Mouse (Mus musculus) left cerebral cortex, adult 11 months (tissue): ENCODE measurements at regions not wholly inside any gene's neighbourhood (a gene's known extent, or its start where the extent isn't known, plus 50 kb on each side); places are given as distances from the start of the nearest gene placed in this dataset.

ENCODE experiments used
- DNase-seq: peaks from one replicate; pipeline ENCODE4 v3.0.0; 2022; ENCODE audit warnings: low spot score

GRCm38 (mm10) chr8:35188531-35188930 is 577.1 kb upstream of the Gm19410 start:
- DNase-seq, result no peak

GRCm38 (mm10) chr8:35189695-35190094 is 575.9 kb upstream of the Gm19410 start:
- DNase-seq, result no peak

- no peak for DNase-seq
Measured at GRCm38 (mm10) chr8:35192515-35192914, 573.1 kb upstream of the Gm19410 start.

- no peak for DNase-seq
Measured at GRCm38 (mm10) chr8:35193771-35194170, 571.8 kb upstream of the Gm19410 start.

GRCm38 (mm10) chr8:35196189-35196588 is 569.4 kb upstream of the Gm19410 start:
- no peak for DNase-seq

GRCm38 (mm10) chr8:35198766-35199165 is 566.8 kb upstream of the Gm19410 start:
- no peak for DNase-seq

- no peak for DNase-seq
Measured at GRCm38 (mm10) chr8:35201416-35201815, 564.2 kb upstream of the Gm19410 start.

GRCm38 (mm10) chr8:35204971-35205370 is 560.6 kb upstream of the Gm19410 start:
- DNase-seq, result no peak

- no peak for DNase-seq
Measured at GRCm38 (mm10) chr8:35205536-35205935, 560.1 kb upstream of the Gm19410 start.

GRCm38 (mm10) chr8:35206271-35206670 is 559.3 kb upstream of the Gm19410 start:
- no peak for DNase-seq

GRCm38 (mm10) chr8:35208357-35208756 is 557.2 kb upstream of the Gm19410 start:
- no peak for DNase-seq

- no peak for DNase-seq
Measured at GRCm38 (mm10) chr8:35211506-35212452, 553.8 kb upstream of the Gm19410 start.

GRCm38 (mm10) chr8:35213515-35213914 is 552.1 kb upstream of the Gm19410 start:
- DNase-seq, result no peak

GRCm38 (mm10) chr8:35217604-35218003 is 548.0 kb upstream of the Gm19410 start:
- DNase-seq, result no peak

- DNase-seq, result no peak
Measured at GRCm38 (mm10) chr8:35218327-35218726, 547.3 kb upstream of the Gm19410 start.

GRCm38 (mm10) chr8:35224053-35224924 is 541.3 kb upstream of the Gm19410 start:
- DNase-seq, result no peak

- no peak for DNase-seq
Measured at GRCm38 (mm10) chr8:35224925-35225244, 540.7 kb upstream of the Gm19410 start.

GRCm38 (mm10) chr8:35227079-35227478 is 538.5 kb upstream of the Gm19410 start:
- DNase-seq, result no peak

- DNase-seq, result no peak
Measured at GRCm38 (mm10) chr8:35228449-35228848, 537.1 kb upstream of the Gm19410 start.

- DNase-seq, result no peak
Measured at GRCm38 (mm10) chr8:35233520-35234186, 531.9 kb upstream of the Gm19410 start.

GRCm38 (mm10) chr8:35234436-35234835 is 531.2 kb upstream of the Gm19410 start:
- no peak for DNase-seq

GRCm38 (mm10) chr8:35235815-35236509 is 529.6 kb upstream of the Gm19410 start:
- no peak for DNase-seq
